Mouse (Mus musculus) lung, adult 2 months (tissue): ENCODE results near the gene Gnb4. TPM values are rescaled to one million over a fixed set of nuclear protein-coding genes. Genes with fewer than 3 reads are reported as not detected.
A peak's percentile ranks its signal among the peaks of the same experiment; 100 is the strongest.

Experiments used
- DNase-seq: peaks from one replicate; pipeline ENCODE4 v3.0.0; 2022
- H3K4me1 ChIP-seq: fragments of 200-500 bp; 2 replicates; pipeline ENCODE4 v1.6.1; 2011; ENCODE audit warnings: low read length; ENCODE audit not compliant: control insufficient read depth, insufficient read depth
- H3K4me3 ChIP-seq: fragments of 200-500 bp; replicated peaks from 2 replicates; pipeline ENCODE3; 2011; ENCODE audit warnings: low read depth, mild to moderate bottlenecking, control low read depth, low read length; ENCODE audit errors: extremely low read depth
- CTCF ChIP-seq: fragments of 200-500 bp; IDR thresholded peaks from 2 replicates; pipeline ENCODE4 v1.5.1; 2011; ENCODE audit warnings: mild to moderate bottlenecking, low read length, control low read depth; ENCODE audit not compliant: insufficient read depth
- POLR2A ChIP-seq: fragments of 200-500 bp; IDR thresholded peaks from 2 replicates; pipeline ENCODE4 v1.6.1; 2011; ENCODE audit warnings: low read depth, mild to moderate bottlenecking, control low read depth, low read length, borderline replicate concordance; ENCODE audit errors: extremely low read depth
- WGBS: fragments of 180-500 bp; shearing (Covaris S2); methylation state at CpG from one replicate; pipeline ENCODE4 v1.1.7; 2018; 5-methylcytosine and 5-hydroxymethylcytosine counted together
- polyA plus RNA-seq: library from polyadenylated mRNA; depleted of rRNA; stranded (reverse); fragments of >200 nt; gene quantifications from 2 replicates; pipeline ENCODE4 v1.2.3, GENCODE M21; 2012; rRNA removed

Gene Gnb4
- 34.9 and 52.8 TPM in 2 replicates for polyA plus RNA-seq

- DNase-seq = peak; percentile 30
- Histone ChIP-seq H3K4me1 (peaks cover 9% of the 10 kb centered on the region), H3K4me3 (peak within 1 kb of the TSS; percentile 70)
- WGBS = 2% methylated on average over 79 of the region's 83 CpGs
- TF ChIP-seq CTCF (no peak), POLR2A (no peak)
Measured at GRCm38 (mm10) chr3:32616331-32617052, at the start of gene Gnb4. TSS of gene Gnb4 (minus strand) at chr3:32616585.

GRCm38 (mm10) chr3:32661556-32661930, 45.2 kb upstream of the Gnb4 start:
- TF ChIP-seq POLR2A (no peak), CTCF (no peak)
- H3K4me3 ChIP-seq = no peak overlapping the region
- no peaks in the 10 kb centered on the region for H3K4me1 ChIP-seq
- no peak for DNase-seq
- 73% methylated on average over 3 of the region's 3 CpGs for WGBS

- 47% methylated on average over 8 of the region's 8 CpGs for WGBS
Measured at GRCm38 (mm10) chr3:32660831-32661555, 44.6 kb upstream of the Gnb4 start.

GRCm38 (mm10) chr3:32660276-32660675, 43.9 kb upstream of the Gnb4 start:
- H3K4me1 ChIP-seq = no peaks in the 10 kb centered on the region
- H3K4me3 ChIP-seq = no peak overlapping the region
- TF ChIP-seq POLR2A (no peak), CTCF (no peak)
- DNase-seq = no peak
- WGBS = 48% methylated on average over 8 of the region's 8 CpGs

More at GRCm38 (mm10) chr3:32660831-32661555, 44.6 kb upstream of the Gnb4 start:
- no peak for DNase-seq
- no peak for TF ChIP-seq POLR2A
- no peak for TF ChIP-seq CTCF
- H3K4me3 ChIP-seq = no peak overlapping the region
- H3K4me1 ChIP-seq = no peaks in the 10 kb centered on the region

GRCm38 (mm10) chr3:32659506-32659905, 43.1 kb upstream of the Gnb4 start:
- no peaks in the 10 kb centered on the region for H3K4me1 ChIP-seq
- H3K4me3 ChIP-seq = no peak overlapping the region
- 83% methylated on average over 2 of the region's 2 CpGs for WGBS
- no peak for TF ChIP-seq CTCF
- TF ChIP-seq POLR2A = no peak
- DNase-seq = no peak

- Histone ChIP-seq H3K4me1 (no peaks in the 10 kb centered on the region), H3K4me3 (peak overlapping the region; percentile 55)
- WGBS = 30% methylated on average over 16 of the region's 16 CpGs
- DNase-seq = no peak
- TF ChIP-seq POLR2A = no peak
- no peak for TF ChIP-seq CTCF
Measured at GRCm38 (mm10) chr3:32658821-32659220, 42.4 kb upstream of the Gnb4 start.

- TF ChIP-seq POLR2A (no peak), CTCF (no peak)
- WGBS = 33% methylated on average over 7 of the region's 7 CpGs
- Histone ChIP-seq H3K4me3 (no peak overlapping the region), H3K4me1 (no peaks in the 10 kb centered on the region)
- DNase-seq = no peak
Measured at GRCm38 (mm10) chr3:32658401-32658800, 42.0 kb upstream of the Gnb4 start.

GRCm38 (mm10) chr3:32656398-32656994, 40.1 kb upstream of the Gnb4 start:
- 56% methylated on average over 10 of the region's 10 CpGs for WGBS
- Histone ChIP-seq H3K4me1 (no peaks in the 10 kb centered on the region), H3K4me3 (no peak overlapping the region)
- TF ChIP-seq CTCF (no peak), POLR2A (no peak)
- no peak for DNase-seq

GRCm38 (mm10) chr3:32655994-32656393, 39.6 kb upstream of the Gnb4 start:
- WGBS = 65% methylated on average over 4 of the region's 4 CpGs
- no peak for DNase-seq
- TF ChIP-seq POLR2A (no peak), CTCF (no peak)
- Histone ChIP-seq H3K4me3 (no peak overlapping the region), H3K4me1 (no peaks in the 10 kb centered on the region)

GRCm38 (mm10) chr3:32652739-32653138, 36.4 kb upstream of the Gnb4 start:
- 33% methylated on average over 4 of the region's 4 CpGs for WGBS
- no peak for DNase-seq
- TF ChIP-seq CTCF (no peak), POLR2A (no peak)
- no peaks in the 10 kb centered on the region for H3K4me1 ChIP-seq
- no peak overlapping the region for H3K4me3 ChIP-seq
